Mouse (Mus musculus) cerebellum, postnatal 14 days (tissue): ENCODE data around the gene Tpgs1.
A peak's percentile ranks its signal among the peaks of the same experiment; 100 is the strongest.

Source experiments
- DNase-seq, 2 experiments: peaks; one replicate each; pipeline ENCODE4 v3.0.0; 2021; ENCODE audit warnings: mixed read lengths in 2 of 2

The Tpgs1 gene

GRCm38 (mm10) chr10:79669576-79670057, 448 bp downstream of the Tpgs1 start:
- DNase-seq = peak; percentile 86 to 90

- DNase-seq = peak in 1 of 2 experiments; percentile 53
These were observed 1.1 kb downstream of the Tpgs1 start for GRCm38 (mm10) chr10:79670071-79670888.

GRCm38 (mm10) chr10:79671396-79672087, 2.4 kb downstream of the Tpgs1 start:
- no peak for DNase-seq

- DNase-seq = no peak
These were observed 2.9 kb downstream of the Tpgs1 start for GRCm38 (mm10) chr10:79672088-79672455.

- DNase-seq = no peak
These were observed 3.9 kb downstream of the Tpgs1 start for GRCm38 (mm10) chr10:79673054-79673453.

GRCm38 (mm10) chr10:79675346-79676035, 6.3 kb downstream of the Tpgs1 start:
- DNase-seq = no peak

- peak; percentile 42 to 50 for DNase-seq
These were observed 11.7 kb downstream of the Tpgs1 start for GRCm38 (mm10) chr10:79680606-79681495.

GRCm38 (mm10) chr10:79681591-79682245, 12.5 kb downstream of the Tpgs1 start, which contains the start of gene Cdc34:
Gene Cdc34, plus strand, starts transcription at chr10:79682195.
- peak; percentile 98 to 99 for DNase-seq

- peak; percentile 47 for DNase-seq
These were observed 13.4 kb downstream of the Tpgs1 start for GRCm38 (mm10) chr10:79682551-79682915.

- DNase-seq = peak; percentile 65 to 77
These were observed 13.9 kb downstream of the Tpgs1 start for GRCm38 (mm10) chr10:79682916-79683582.

- DNase-seq = no peak
These were observed 14.8 kb downstream of the Tpgs1 start for GRCm38 (mm10) chr10:79683726-79684640.

GRCm38 (mm10) chr10:79684770-79685600, 15.8 kb downstream of the Tpgs1 start:
- DNase-seq = no peak

- DNase-seq = no peak
These were observed 17.1 kb downstream of the Tpgs1 start for GRCm38 (mm10) chr10:79686219-79686618.

- DNase-seq = no peak
These were observed 17.5 kb downstream of the Tpgs1 start for GRCm38 (mm10) chr10:79686691-79687090.

- DNase-seq = no peak
These were observed 18.3 kb downstream of the Tpgs1 start for GRCm38 (mm10) chr10:79687513-79687912.

- DNase-seq = no peak
These were observed 19.6 kb downstream of the Tpgs1 start, which contains the start of gene Gzmm for GRCm38 (mm10) chr10:79688720-79689119. Gene Gzmm, plus strand, starts transcription at chr10:79689020.

GRCm38 (mm10) chr10:79689178-79689577, 20.0 kb downstream of the Tpgs1 start:
- peak in 1 of 2 experiments; percentile 34 for DNase-seq

GRCm38 (mm10) chr10:79691986-79692548, 22.9 kb downstream of the Tpgs1 start:
- DNase-seq = peak in 1 of 2 experiments; percentile 65
